Mouse (Mus musculus) kidney, postnatal 36 days (tissue): ENCODE measurements at regions not wholly inside any gene's neighbourhood (a gene's known extent, or its start where the extent isn't known, plus 50 kb on each side); places are given as distances from the start of the nearest gene placed in this dataset.

Experiments
- DNase-seq, 2 experiments: peaks; one replicate each; pipeline ENCODE4 v3.0.0; 2021 to 2022; ENCODE audit warnings: mixed read lengths in 2 of 2

GRCm38 (mm10) chr16:22750725-22751287 is 60.6 kb downstream of the Crygs start:
- DNase-seq, result no peak

- no peak for DNase-seq
Observed at GRCm38 (mm10) chr16:22744121-22744855, 67.1 kb downstream of the Crygs start.

GRCm38 (mm10) chr16:22743461-22743860 is 67.9 kb downstream of the Crygs start:
- no peak for DNase-seq

- no peak for DNase-seq
Observed at GRCm38 (mm10) chr16:22741496-22741895, 69.9 kb downstream of the Crygs start.

- DNase-seq, result no peak
Observed at GRCm38 (mm10) chr16:22734529-22735022, 76.8 kb downstream of the Crygs start.

- no peak for DNase-seq
Observed at GRCm38 (mm10) chr16:22733772-22734528, 76.9 kb upstream of the Dgkg start.

GRCm38 (mm10) chr16:22729096-22729495 is 72.1 kb upstream of the Dgkg start:
- no peak for DNase-seq

GRCm38 (mm10) chr16:22725261-22725660 is 68.2 kb upstream of the Dgkg start:
- no peak for DNase-seq

GRCm38 (mm10) chr16:22723333-22723732 is 66.3 kb upstream of the Dgkg start:
- no peak for DNase-seq

- no peak for DNase-seq
Observed at GRCm38 (mm10) chr16:22719791-22720190, 62.8 kb upstream of the Dgkg start.

- peak in 1 of 2 experiments; percentile 36 for DNase-seq
Observed at GRCm38 (mm10) chr16:22719304-22719703, 62.3 kb upstream of the Dgkg start.

GRCm38 (mm10) chr16:22717462-22717861 is 60.4 kb upstream of the Dgkg start:
- DNase-seq, result no peak

GRCm38 (mm10) chr16:22716306-22716830 is 59.3 kb upstream of the Dgkg start:
- no peak for DNase-seq

GRCm38 (mm10) chr16:22714315-22714714 is 57.3 kb upstream of the Dgkg start:
- no peak for DNase-seq

- no peak for DNase-seq
Observed at GRCm38 (mm10) chr16:22708768-22709167, 51.7 kb upstream of the Dgkg start.
